Mouse (Mus musculus) E14TG2a.4 (cell line): ENCODE measurements around the gene Limk2.

Experiments used
- CTCF ChIP-seq: conservative IDR thresholded peaks from 2 replicates; pipeline ENCODE4 v1.5.1; 2014; ENCODE audit warnings: low read length
- POU5F1 ChIP-seq: IDR thresholded peaks from 2 replicates; pipeline ENCODE4 v1.6.1; 2014; ENCODE audit warnings: low read length, borderline replicate concordance

GRCm38 (mm10) chr11:3431515-3431914 lies 22.5 kb upstream of the Limk2 start:
- TF ChIP-seq CTCF: no peak
- TF ChIP-seq POU5F1: no peak
